Mouse (Mus musculus) hindbrain, embryonic 14.5 days (tissue): Measurements from ENCODE around the gene Tmem54. TPM values are rescaled to one million over a fixed set of nuclear protein-coding genes. Genes with fewer than 3 reads are reported as not detected.
A peak's percentile ranks its signal among the peaks of the same experiment; 100 is the strongest.

ENCODE experiments used
- ATAC-seq: fragments of 200-750 bp; cut with Nextera tagmentation; 2 replicates; pipeline ENCODE4 v1.8.0; 2017; ENCODE audit warnings: moderate number of reproducible peaks, mild to moderate bottlenecking, moderate TSS enrichment, moderate library complexity; ENCODE audit not compliant: low FRiP score
- DNase-seq: peaks from one replicate; pipeline ENCODE4 v3.0.0-alpha.2; 2015; ENCODE audit warnings: low spot score
- H3K27ac ChIP-seq: fragments of 300-500 bp; sonication (generic); 2 replicates; pipeline ENCODE4 v1.5.1; 2014; ENCODE audit warnings: mild to moderate bottlenecking, moderate library complexity
- H3K27me3 ChIP-seq: fragments of 300-500 bp; sonication (generic); 2 replicates; pipeline ENCODE4 v1.6.1; 2014; ENCODE audit warnings: mild to moderate bottlenecking, low read length, mixed read lengths; ENCODE audit not compliant: control insufficient read depth, insufficient read depth
- H3K36me3 ChIP-seq: fragments of 300-500 bp; sonication (generic); replicated peaks from 2 replicates; pipeline ENCODE4 v1.6.1; 2014; ENCODE audit not compliant: control insufficient read depth, insufficient read depth
- H3K4me1 ChIP-seq: fragments of 300-500 bp; sonication (generic); replicated peaks from 2 replicates; pipeline ENCODE4 v1.6.1; 2014; ENCODE audit warnings: antibody characterized with exemption, low read length, mixed read lengths; ENCODE audit not compliant: control insufficient read depth, insufficient read depth
- H3K4me2 ChIP-seq: fragments of 300-500 bp; sonication (generic); replicated peaks from 2 replicates; pipeline ENCODE4 v1.6.1; 2014; ENCODE audit warnings: mild to moderate bottlenecking, moderate library complexity
- H3K4me3 ChIP-seq: fragments of 300-500 bp; sonication (generic); replicated peaks from 2 replicates; pipeline ENCODE4 v1.5.1; 2014; ENCODE audit warnings: mild to moderate bottlenecking, low read length
- H3K9ac ChIP-seq: fragments of 300-500 bp; sonication (generic); 2 replicates; pipeline ENCODE4 v1.6.1; 2014
- H3K9me3 ChIP-seq: fragments of 300-500 bp; sonication (generic); 2 replicates; pipeline ENCODE4 v1.6.1; 2016; ENCODE audit warnings: low read length; ENCODE audit not compliant: control insufficient read depth
- WGBS: fragments of 180-500 bp; shearing (Covaris S2); extraction: QIAGEN DNeasy Blood & Tissue Kit; methylation state at CpG from one replicate; pipeline ENCODE4 v1.1.7; 2014; 5-methylcytosine and 5-hydroxymethylcytosine counted together
- polyA plus RNA-seq: library from polyadenylated mRNA; unstranded; fragments of >200 nt; fragmentation: Nextera tagmentation; extraction: Ambion mirVana; gene quantifications from 2 replicates; pipeline ENCODE4 v1.2.1, GENCODE M21; 2014

The Tmem54 gene
- polyA plus RNA-seq, 1 experiment from 2014 or later = not detected

DNA sequence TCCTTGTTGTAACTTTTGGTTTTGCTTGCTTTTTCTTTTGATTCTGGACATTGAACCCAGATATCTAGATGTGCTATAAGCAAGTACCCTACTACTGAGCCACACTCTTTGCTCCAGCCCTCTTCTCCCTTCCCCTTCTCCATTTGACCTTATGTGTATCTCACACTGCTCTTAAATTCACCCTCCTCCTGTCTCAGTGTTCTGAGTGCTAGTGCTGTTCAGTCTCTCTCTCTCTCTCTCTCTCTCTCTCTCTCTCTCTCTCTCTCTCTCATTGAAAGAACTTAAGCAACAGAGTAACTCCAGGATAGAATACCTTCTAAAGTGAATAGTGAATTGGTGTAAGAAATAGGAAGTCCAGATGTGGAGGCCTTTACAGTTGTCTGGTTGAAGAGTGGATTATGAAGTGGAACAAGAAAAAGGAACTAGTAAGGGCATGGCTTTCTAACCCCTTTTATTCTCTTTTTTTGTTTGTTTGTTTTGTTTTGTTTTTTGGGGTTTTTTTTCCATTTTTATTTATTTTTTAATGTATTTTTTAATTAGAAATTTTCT, 39.6 kb upstream of the Tmem54 start:
- Histone ChIP-seq H3K4me2 (no peak overlapping the region), H3K4me3 (no peak overlapping the region), H3K27me3 (no peaks in the 10 kb centered on the region), H3K36me3 (no peaks in the 10 kb centered on the region), H3K9ac (no peak overlapping the region), H3K4me1 (peaks cover 9% of the 10 kb centered on the region; the same call in 1 of the 2 replicates), H3K27ac (no peak overlapping the region), H3K9me3 (no peaks in the 10 kb centered on the region)
- no peak for ATAC-seq
- DNase-seq = no peak

DNA sequence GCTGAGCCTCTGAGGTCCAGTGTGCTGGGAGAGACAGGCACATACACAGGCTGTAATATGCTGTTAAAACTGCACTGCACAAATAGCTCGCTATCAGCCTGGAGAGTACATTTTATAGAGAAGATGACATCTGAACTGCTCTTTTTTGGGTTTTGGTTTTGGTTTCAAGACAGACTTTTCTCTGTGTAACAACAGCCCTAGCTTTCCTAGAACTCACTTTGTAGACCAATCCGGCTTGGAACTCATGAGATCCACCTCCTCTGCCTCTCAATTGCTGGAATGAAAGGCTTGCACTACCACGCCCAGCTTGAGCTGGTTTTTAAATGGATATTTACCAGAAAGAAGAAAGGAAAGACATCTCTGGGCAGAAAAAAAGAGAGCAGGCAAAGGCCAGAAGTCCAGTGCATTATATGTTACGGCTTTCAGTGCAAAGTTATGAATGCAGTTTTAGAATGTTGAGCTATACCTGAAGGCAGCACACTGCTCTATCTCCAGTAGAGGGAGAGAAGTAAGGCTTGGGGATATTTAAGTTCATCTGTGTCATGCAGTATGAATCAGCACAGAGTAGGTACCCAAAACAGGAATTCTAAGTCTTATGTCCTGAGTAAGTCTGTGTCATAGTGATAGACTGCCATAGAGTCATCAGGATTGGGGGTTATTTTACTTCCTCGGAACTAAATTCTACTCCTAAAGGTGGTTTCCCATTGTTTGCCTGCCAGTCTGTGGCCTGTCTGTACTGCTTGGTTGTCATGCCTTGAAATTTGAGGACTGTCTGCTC, 37.5 kb upstream of the Tmem54 start:
- WGBS = 89% methylated on average over 5 of the region's 5 CpGs

GRCm38 (mm10) chr4:129068848-129069247, 36.5 kb upstream of the Tmem54 start:
- Histone ChIP-seq H3K4me2 (no peak overlapping the region), H3K36me3 (peaks cover 16% of the 10 kb centered on the region), H3K9me3 (no peaks in the 10 kb centered on the region), H3K9ac (no peak overlapping the region), H3K4me1 (no peaks in the 10 kb centered on the region), H3K27me3 (no peaks in the 10 kb centered on the region), H3K4me3 (no peak overlapping the region), H3K27ac (no peak overlapping the region)
- no peak for DNase-seq
- 98% methylated on average over 4 of the region's 4 CpGs for WGBS
- ATAC-seq = no peak

More for the DNA sequence above, 37.5 kb upstream of the Tmem54 start:
- ATAC-seq (no peak), DNase-seq (no peak)
- H3K4me3 ChIP-seq = no peak overlapping the region
- no peaks in the 10 kb centered on the region for H3K4me1 ChIP-seq
- no peak overlapping the region for H3K4me2 ChIP-seq
- H3K27me3 ChIP-seq = no peaks in the 10 kb centered on the region
- no peak overlapping the region for H3K27ac ChIP-seq
- no peaks in the 10 kb centered on the region for H3K9me3 ChIP-seq
- peaks cover 6% of the 10 kb centered on the region; the same call in 1 of the 2 replicates for H3K36me3 ChIP-seq
- H3K9ac ChIP-seq = no peak overlapping the region

- no peak overlapping the region for H3K27ac ChIP-seq
- H3K4me1 ChIP-seq = no peaks in the 10 kb centered on the region
- H3K27me3 ChIP-seq = no peaks in the 10 kb centered on the region
- no peak overlapping the region for H3K4me2 ChIP-seq
- H3K4me3 ChIP-seq = no peak overlapping the region
- DNase-seq (no peak), ATAC-seq (no peak)
- WGBS = 96% methylated on average over 9 of the region's 9 CpGs
- peaks cover 96% of the 10 kb centered on the region for H3K36me3 ChIP-seq
- H3K9ac ChIP-seq = no peak overlapping the region
- H3K9me3 ChIP-seq = 0 out of 2 replicates have a peak, but pooled peaks cover 5% of the 10 kb centered on the region
Measured at GRCm38 (mm10) chr4:129079126-129079525, 26.2 kb upstream of the Tmem54 start.

GRCm38 (mm10) chr4:129081041-129081440, 24.3 kb upstream of the Tmem54 start:
- H3K36me3 ChIP-seq = peaks cover 93% of the 10 kb centered on the region
- no peak overlapping the region for H3K27ac ChIP-seq
- DNase-seq (no peak), ATAC-seq (no peak)
- WGBS = 82% methylated on average over 7 of the region's 7 CpGs
- H3K9ac ChIP-seq = no peak overlapping the region
- no peaks in the 10 kb centered on the region for H3K4me1 ChIP-seq
- no peaks in the 10 kb centered on the region for H3K27me3 ChIP-seq
- no peak overlapping the region for H3K4me2 ChIP-seq
- no peak overlapping the region for H3K4me3 ChIP-seq
- 0 out of 2 replicates have a peak, but pooled peaks cover 5% of the 10 kb centered on the region for H3K9me3 ChIP-seq

GRCm38 (mm10) chr4:129081512-129081911, 23.8 kb upstream of the Tmem54 start:
- peaks cover 88% of the 10 kb centered on the region for H3K36me3 ChIP-seq

GRCm38 (mm10) chr4:129081939-129082338, 23.4 kb upstream of the Tmem54 start:
- ATAC-seq (no peak), DNase-seq (no peak)
- H3K4me3 ChIP-seq = no peak overlapping the region
- 0 out of 2 replicates have a peak, but pooled peaks cover 5% of the 10 kb centered on the region for H3K9me3 ChIP-seq
- no peak overlapping the region for H3K27ac ChIP-seq
- no peaks in the 10 kb centered on the region for H3K27me3 ChIP-seq
- no peak overlapping the region for H3K4me2 ChIP-seq
- H3K36me3 ChIP-seq = peaks cover 84% of the 10 kb centered on the region
- H3K4me1 ChIP-seq = no peaks in the 10 kb centered on the region
- H3K9ac ChIP-seq = no peak overlapping the region
- WGBS = 92% methylated on average over 3 of the region's 3 CpGs

More at GRCm38 (mm10) chr4:129081512-129081911, 23.8 kb upstream of the Tmem54 start:
- WGBS = 66% methylated on average over 6 of the region's 6 CpGs
- Histone ChIP-seq H3K27ac (no peak overlapping the region), H3K4me2 (no peak overlapping the region), H3K4me1 (no peaks in the 10 kb centered on the region), H3K9me3 (0 out of 2 replicates have a peak, but pooled peaks cover 5% of the 10 kb centered on the region), H3K27me3 (no peaks in the 10 kb centered on the region), H3K9ac (no peak overlapping the region), H3K4me3 (no peak overlapping the region)
- ATAC-seq (no peak), DNase-seq (no peak)

DNA sequence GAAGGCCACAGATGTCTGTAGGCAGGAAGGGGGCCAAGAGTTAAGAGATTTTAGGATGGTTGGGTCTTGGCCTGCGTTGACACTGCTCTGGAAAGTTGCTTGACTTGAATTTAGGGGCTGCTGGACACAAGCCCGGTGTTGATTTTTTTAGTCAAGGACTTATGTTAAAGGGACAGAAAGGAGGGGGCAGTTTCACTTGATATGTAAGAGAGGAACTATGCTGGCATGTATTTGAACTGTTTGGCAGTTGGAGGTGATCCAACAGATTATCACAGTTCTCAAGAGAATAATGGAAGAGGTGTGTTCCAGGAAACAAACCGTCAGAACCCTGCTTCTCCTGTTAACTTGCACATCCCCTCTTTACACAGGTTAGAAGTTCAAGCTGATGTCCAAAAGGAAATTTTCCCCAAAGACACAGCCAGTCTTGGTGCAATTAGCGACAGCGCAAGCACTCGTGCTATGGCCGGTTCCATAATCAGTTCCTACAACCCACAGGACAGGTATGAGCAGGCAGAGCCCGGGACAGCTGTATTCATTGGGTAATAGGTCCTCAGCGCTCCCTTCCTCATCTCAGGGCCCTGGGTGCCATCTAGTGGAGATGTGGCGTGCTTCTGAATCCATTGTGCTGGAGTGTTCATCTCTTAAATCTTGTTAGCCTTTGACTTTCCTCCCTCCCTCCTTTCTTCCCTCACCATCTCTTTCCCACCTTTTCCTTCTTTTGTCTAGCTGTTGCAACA, 22.8 kb upstream of the Tmem54 start:
- H3K4me3 ChIP-seq = no peak overlapping the region
- no peak overlapping the region for H3K4me2 ChIP-seq
- ATAC-seq (peak; percentile 66; the same call in 1 of the 2 replicates), DNase-seq (peak; percentile 81)
- H3K27me3 ChIP-seq = no peaks in the 10 kb centered on the region
- peaks cover 79% of the 10 kb centered on the region for H3K36me3 ChIP-seq
- 46% methylated on average over 10 of the region's 10 CpGs for WGBS
- H3K9ac ChIP-seq = no peak overlapping the region
- 0 out of 2 replicates have a peak, but pooled peaks cover 5% of the 10 kb centered on the region for H3K9me3 ChIP-seq
- H3K4me1 ChIP-seq = no peaks in the 10 kb centered on the region
- H3K27ac ChIP-seq = no peak overlapping the region

GRCm38 (mm10) chr4:129084896-129085295, 20.5 kb upstream of the Tmem54 start:
- no peaks in the 10 kb centered on the region for H3K9me3 ChIP-seq
- ATAC-seq (no peak), DNase-seq (no peak)
- 88% methylated on average over 9 of the region's 9 CpGs for WGBS
- H3K4me1 ChIP-seq = no peaks in the 10 kb centered on the region
- H3K36me3 ChIP-seq = peaks cover 56% of the 10 kb centered on the region
- H3K4me3 ChIP-seq = no peak overlapping the region
- no peak overlapping the region for H3K4me2 ChIP-seq
- no peak overlapping the region for H3K27ac ChIP-seq
- H3K9ac ChIP-seq = no peak overlapping the region
- H3K27me3 ChIP-seq = no peaks in the 10 kb centered on the region
